Comparison of ENCODE assay signal across 9 mouse cellular contexts in the genomic region with DNA sequence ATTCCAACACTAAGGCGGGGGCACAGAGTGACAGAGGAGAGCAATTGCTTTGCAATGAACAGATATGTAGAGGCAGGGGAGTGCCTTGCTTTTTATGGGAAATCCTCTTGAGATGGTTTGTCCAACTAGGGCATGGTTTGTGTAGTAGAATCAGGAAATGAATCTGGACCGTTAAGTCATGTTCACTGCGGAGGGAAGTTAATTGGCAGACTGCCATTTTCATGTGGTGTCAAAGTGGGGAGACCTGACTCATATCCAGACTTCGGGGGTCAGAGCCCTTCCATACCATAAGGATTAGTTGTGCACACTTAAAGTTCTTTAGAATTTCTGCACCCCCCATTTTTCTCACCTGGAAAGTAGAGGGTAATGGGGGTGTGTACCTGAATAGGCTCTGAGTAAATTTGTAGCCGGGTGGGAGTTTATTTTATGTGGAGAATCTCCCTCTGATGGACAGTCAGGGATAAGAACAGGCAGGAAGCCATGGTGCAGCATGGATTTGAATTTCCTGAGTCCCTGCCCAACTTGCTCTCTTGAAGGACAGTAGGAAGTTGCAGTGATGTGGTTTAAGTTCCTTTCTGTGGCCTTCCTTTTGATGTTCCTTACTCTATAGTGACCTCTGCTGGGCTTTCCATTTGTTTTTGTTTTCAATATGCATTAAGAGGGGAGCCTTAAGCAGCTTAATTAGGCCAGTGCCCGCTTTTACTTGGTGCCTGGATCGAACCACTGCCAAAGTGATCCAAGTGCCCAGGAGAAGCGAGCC.
A peak's percentile ranks its signal among the peaks of the same experiment; 100 is the strongest.
DNase-seq lines count a peak whose midpoint lies in the region; ATAC-seq and TF ChIP-seq lines count a peak whose summit lies in the region.
"Had no signal": no experiment of that assay in that cellular context is flagged by ENCODE, and none has a peak within 500 bp of the region (broad histone marks: within the 10 kb centered on the region; RNA-seq: fewer than 3 reads in every experiment).

No protein-coding gene starts in this region.

- no peak overlapping the region for H3K27ac ChIP-seq in hindbrain, embryonic 15.5 days (replicated peaks)
- H3K27ac ChIP-seq in hindbrain, embryonic 13.5 days, result no peak overlapping the region
- no peak overlapping the region for H3K27ac ChIP-seq in CH12.LX (ENCODE audit: insufficient read depth, low read depth)
- H3K27ac ChIP-seq: limb, embryonic 12.5 days had no signal

- H3K4me1 ChIP-seq in hindbrain, embryonic 15.5 days (replicated peaks), result peaks cover 3% of the 10 kb centered on the region; the same call in 1 of the 2 replicates
- peaks cover 6% of the 10 kb centered on the region; the same call in 1 of the 2 replicates for H3K4me1 ChIP-seq in hindbrain, embryonic 13.5 days (replicated peaks)
- peaks cover 0 to 9% of the 10 kb centered on the region in 2 experiments; a peak in 3 of 4 replicates for H3K4me1 ChIP-seq in CH12.LX (ENCODE audit: control insufficient read depth in 1 of 2, insufficient read depth in 2 of 2)

- no peaks in the 10 kb centered on the region for H3K36me3 ChIP-seq in hindbrain, embryonic 15.5 days
- no peaks in the 10 kb centered on the region for H3K36me3 ChIP-seq in hindbrain, embryonic 13.5 days
- peaks cover 18 to 75% of the 10 kb centered on the region in 2 experiments for H3K36me3 ChIP-seq in CH12.LX (replicated peaks in 1 of 2; ENCODE audit: control insufficient read depth in 1 of 2, insufficient read depth in 1 of 2, low read length in 1 of 2)

- peak; percentile 28; the same call in 1 of the 2 replicates for TF ChIP-seq EP300 in CH12.LX (IDR thresholded peaks at IDR 0.05; ENCODE audit: low read length)

- WGBS in hindbrain, embryonic 15.5 days, result 58% methylated on average over 8 of the region's 8 CpGs
- 63% methylated on average over 8 of the region's 8 CpGs for whole genome bisulfite sequencing in hindbrain, embryonic 13.5 days

- no peaks in the 10 kb centered on the region for H3K27me3 ChIP-seq in hindbrain, embryonic 15.5 days
- no peaks in the 10 kb centered on the region for H3K27me3 ChIP-seq in hindbrain, embryonic 13.5 days
- H3K27me3 ChIP-seq in CH12.LX (replicated peaks), result no peaks in the 10 kb centered on the region
- H3K27me3 ChIP-seq: limb, embryonic 12.5 days had no signal

- no peak for TF ChIP-seq POLR2A in CH12.LX (IDR thresholded peaks at IDR 0.05; ENCODE audit: low read depth, low read length)

- H3K9ac ChIP-seq in hindbrain, embryonic 15.5 days, result no peak overlapping the region
- H3K9ac ChIP-seq in hindbrain, embryonic 13.5 days, result no peak overlapping the region
- no peak overlapping the region for H3K9ac ChIP-seq in CH12.LX (ENCODE audit: insufficient read depth, low read depth)
- H3K9ac ChIP-seq: limb, embryonic 12.5 days had no signal

- in situ Hi-C loops in CH12.LX (cut with MboI; ENCODE audit: low pct_ligation_motif_present, low pct_unique_long_range_greater_than_20kb, low sequenced_read_pairs), result no loop called here

- dilution Hi-C loops in CH12.LX (cut with MboI; ENCODE audit: extremely low pct_ligation_motif_present, extremely low pct_unique_long_range_greater_than_20kb, low sequenced_read_pairs), result no loop called here

- DNase-seq in CH12.LX (ENCODE audit: extremely low read depth), result peak; percentile 42
- peak; percentile 73 for DNase-seq in brain, adult 2 months (ENCODE audit: low read depth, low spot score)
- no peak for DNase-seq in testis, postnatal 14 days (ENCODE audit: low spot score)
- no peak for DNase-seq in gastrocnemius, postnatal 4 days (ENCODE audit: low spot score in 2 of 2)

- TF ChIP-seq CTCF in CH12.LX (conservative IDR thresholded peaks at IDR 0.05 in 1 of 2, IDR thresholded peaks at IDR 0.05 in 1 of 2; ENCODE audit: low read depth in 2 of 2, low read length in 2 of 2), result peak in 1 of 2 experiments; percentile 67; a peak in 2 of 4 replicates

- peak; percentile 13; the same call in 1 of the 2 replicates for ATAC-seq in hindbrain, embryonic 15.5 days (ENCODE audit: low FRiP score, low read depth)
- ATAC-seq in hindbrain, embryonic 13.5 days (ENCODE audit: low FRiP score), result no peak
- peak; percentile 47 to 58 for ATAC-seq in hematopoietic stem cell, adult 5-6 weeks (replicated peaks in 1 of 2; ENCODE audit: insufficient read depth in 1 of 2, low FRiP score in 2 of 2, low TSS enrichment in 1 of 2, low read depth in 1 of 2, poor library complexity in 2 of 2, severe bottlenecking in 2 of 2)
- peak; percentile 60 for ATAC-seq in megakaryocyte, adult 5-6 weeks (ENCODE audit: poor library complexity, severe bottlenecking)

- no peak overlapping the region for H3K4me3 ChIP-seq in hindbrain, embryonic 15.5 days
- no peak overlapping the region for H3K4me3 ChIP-seq in hindbrain, embryonic 13.5 days
- H3K4me3 ChIP-seq in CH12.LX (replicated peaks in 1 of 3; ENCODE audit: low read depth in 2 of 3, low read length in 2 of 3, poor library complexity in 1 of 3), result no peak overlapping the region
- H3K4me3 ChIP-seq: limb, embryonic 12.5 days had no signal

- no peak overlapping the region for H3K4me2 ChIP-seq in hindbrain, embryonic 15.5 days
- H3K4me2 ChIP-seq in hindbrain, embryonic 13.5 days, result no peak overlapping the region
- H3K4me2 ChIP-seq in CH12.LX (ENCODE audit: insufficient read depth, low read depth, poor library complexity, severe bottlenecking), result no peak overlapping the region
- H3K4me2 ChIP-seq: limb, embryonic 12.5 days had no signal

- peak; percentile 57 for TF ChIP-seq RAD21 in CH12.LX (IDR thresholded peaks at IDR 0.05; ENCODE audit: low read depth, low read length)

- no peaks in the 10 kb centered on the region for H3K9me3 ChIP-seq in hindbrain, embryonic 15.5 days
- H3K9me3 ChIP-seq in hindbrain, embryonic 13.5 days, result no peaks in the 10 kb centered on the region
- H3K9me3 ChIP-seq in CH12.LX (replicated peaks; ENCODE audit: low read length), result no peaks in the 10 kb centered on the region
- H3K9me3 ChIP-seq: limb, embryonic 12.5 days had no signal

- no peaks in the 10 kb centered on the region for H3K79me2 ChIP-seq in CH12.LX (replicated peaks; ENCODE audit: control insufficient read depth, extremely low read depth, insufficient read depth, poor library complexity, severe bottlenecking)

TF ChIP-seq in CH12.LX, 34 proteins besides CTCF, POLR2A, EP300 and RAD21:
- TF ChIP-seq CHD2 (IDR thresholded peaks at IDR 0.05; ENCODE audit: low read length) (no peak), JUND (conservative IDR thresholded peaks at IDR 0.05; ENCODE audit: low read depth, low read length) (0 out of 2 replicates have a peak, but pooled peaks have one; percentile 15), MEF2A (IDR thresholded peaks at IDR 0.05; ENCODE audit: borderline replicate concordance, low read depth, low read length) (no peak), BHLHE40 (IDR thresholded peaks at IDR 0.05; ENCODE audit: low read depth, low read length) (no peak), CHD1 (IDR thresholded peaks at IDR 0.05; ENCODE audit: low read depth, low read length) (no peak), PAX5 (IDR thresholded peaks at IDR 0.05; ENCODE audit: low read length) (no peak), ZKSCAN1 (IDR thresholded peaks at IDR 0.05; ENCODE audit: borderline replicate concordance, low read depth, low read length) (no peak), MAX (IDR thresholded peaks at IDR 0.05; ENCODE audit: low read length) (no peak), HCFC1 (IDR thresholded peaks at IDR 0.05; ENCODE audit: low read depth, low read length) (no peak), NRF1 (IDR thresholded peaks at IDR 0.05; ENCODE audit: low read depth, low read length) (no peak), KAT2A (IDR thresholded peaks at IDR 0.05; ENCODE audit: insufficient replicate concordance, low read length) (no peak), SMC3 (IDR thresholded peaks at IDR 0.05; ENCODE audit: low read depth, low read length) (peak; percentile 57), ZMIZ1 (IDR thresholded peaks at IDR 0.05; ENCODE audit: low read depth, low read length) (no peak), POLR2AphosphoS2 (IDR thresholded peaks at IDR 0.05; ENCODE audit: low read depth, low read length) (no peak), IRF4 (IDR thresholded peaks at IDR 0.05; ENCODE audit: low read depth, low read length) (peak; percentile 19; the same call in 1 of the 2 replicates), UBTF (IDR thresholded peaks at IDR 0.05; ENCODE audit: low read depth, low read length) (no peak)

Comparison
In these comparisons a context has a peak if more than half of its experiments do, and no peak if none do; other contexts are left out.
1. DNase-seq: peak in CH12.LX (single experiment) and brain, adult 2 months (single experiment); none in testis, postnatal 14 days (single experiment) and gastrocnemius, postnatal 4 days (0 of 2).